In genomic region chr2:131845671-131846070, GRCm38 (mm10) we compare ENCODE assay signal across 21 mouse cellular contexts. TPM values are rescaled to one million over a fixed set of nuclear protein-coding genes. Genes with fewer than 3 reads are reported as not detected.
DNase-seq lines count a peak whose midpoint lies in the region; ATAC-seq lines count a peak whose summit lies in the region.
"Had no signal": no experiment of that assay in that cellular context is flagged by ENCODE, and none has a peak within 500 bp of the region (broad histone marks: within the 10 kb centered on the region; RNA-seq: fewer than 3 reads in every experiment).

No protein-coding gene starts in this region.

- H3K36me3 ChIP-seq in hindbrain, embryonic 14.5 days (replicated peaks; ENCODE audit: control insufficient read depth, insufficient read depth) = no peaks in the 10 kb centered on the region
- H3K36me3 ChIP-seq in hindbrain, embryonic 12.5 days = no peaks in the 10 kb centered on the region
- H3K36me3 ChIP-seq in neural tube, embryonic 13.5 days = no peaks in the 10 kb centered on the region
- no peaks in the 10 kb centered on the region for H3K36me3 ChIP-seq in liver, embryonic 11.5 days (ENCODE audit: control insufficient read depth, insufficient read depth, low read length)
- H3K36me3 ChIP-seq: embryonic facial prominence, embryonic 10.5 days; limb, embryonic 10.5 days; liver, embryonic 13.5 days had no signal

- ATAC-seq in hindbrain, embryonic 14.5 days (ENCODE audit: low FRiP score) = no peak
- ATAC-seq in hindbrain, embryonic 12.5 days (ENCODE audit: low FRiP score) = no peak
- ATAC-seq in neural tube, embryonic 13.5 days (ENCODE audit: low read depth) = no peak
- ATAC-seq in liver, embryonic 11.5 days (replicated peaks; ENCODE audit: low FRiP score) = no peak
- ATAC-seq: Patski had no signal

- H3K4me1 ChIP-seq in hindbrain, embryonic 14.5 days (replicated peaks; ENCODE audit: control insufficient read depth, insufficient read depth, low read length) = peaks cover 33% of the 10 kb centered on the region
- H3K4me1 ChIP-seq in hindbrain, embryonic 12.5 days = peaks cover 27% of the 10 kb centered on the region
- peaks cover 40% of the 10 kb centered on the region for H3K4me1 ChIP-seq in neural tube, embryonic 13.5 days (replicated peaks)
- H3K4me1 ChIP-seq in liver, embryonic 11.5 days (replicated peaks; ENCODE audit: control insufficient read depth, insufficient read depth, low read length) = 0 out of 2 replicates have a peak, but pooled peaks cover 4% of the 10 kb centered on the region

- H3K27ac ChIP-seq in hindbrain, embryonic 14.5 days = peak overlapping the region; percentile 58
- no peak overlapping the region for H3K27ac ChIP-seq in hindbrain, embryonic 12.5 days
- peak overlapping the region; percentile 96 for H3K27ac ChIP-seq in neural tube, embryonic 13.5 days (replicated peaks)
- no peak overlapping the region for H3K27ac ChIP-seq in liver, embryonic 11.5 days (ENCODE audit: low read depth, low read length)
- H3K27ac ChIP-seq: embryonic facial prominence, embryonic 10.5 days; limb, embryonic 10.5 days; liver, embryonic 13.5 days; stomach, postnatal 0 days had no signal

- WGBS in hindbrain, embryonic 14.5 days = 65% methylated on average over 8 of the region's 8 CpGs
- WGBS in hindbrain, embryonic 12.5 days = 82% methylated on average over 8 of the region's 8 CpGs
- WGBS in neural tube, embryonic 13.5 days = 57% methylated on average over 8 of the region's 8 CpGs
- WGBS in liver, embryonic 11.5 days = 60% methylated on average over 8 of the region's 8 CpGs

- H3K4me2 ChIP-seq in hindbrain, embryonic 14.5 days (replicated peaks) = no peak overlapping the region
- H3K4me2 ChIP-seq in hindbrain, embryonic 12.5 days (replicated peaks) = no peak overlapping the region
- H3K4me2 ChIP-seq in neural tube, embryonic 13.5 days = no peak overlapping the region
- H3K4me2 ChIP-seq in liver, embryonic 11.5 days = no peak overlapping the region
- H3K4me2 ChIP-seq: liver, embryonic 13.5 days had no signal

- no peak overlapping the region for H3K4me3 ChIP-seq in hindbrain, embryonic 14.5 days (replicated peaks; ENCODE audit: low read length)
- H3K4me3 ChIP-seq in hindbrain, embryonic 12.5 days = no peak overlapping the region
- H3K4me3 ChIP-seq in neural tube, embryonic 13.5 days = no peak overlapping the region
- no peak overlapping the region for H3K4me3 ChIP-seq in liver, embryonic 11.5 days (ENCODE audit: low read depth, low read length)
- H3K4me3 ChIP-seq: embryonic facial prominence, embryonic 10.5 days; erythroblast, embryonic 14.5 days; limb, embryonic 10.5 days; liver, embryonic 13.5 days had no signal

- no peaks in the 10 kb centered on the region for H3K27me3 ChIP-seq in hindbrain, embryonic 14.5 days (ENCODE audit: control insufficient read depth, insufficient read depth, low read length)
- H3K27me3 ChIP-seq in hindbrain, embryonic 12.5 days = no peaks in the 10 kb centered on the region
- H3K27me3 ChIP-seq in neural tube, embryonic 13.5 days = no peaks in the 10 kb centered on the region
- no peaks in the 10 kb centered on the region for H3K27me3 ChIP-seq in liver, embryonic 11.5 days (replicated peaks; ENCODE audit: control insufficient read depth, insufficient read depth, low read length)
- H3K27me3 ChIP-seq: Patski had no signal

- no peak overlapping the region for H3K9ac ChIP-seq in hindbrain, embryonic 14.5 days
- no peak overlapping the region for H3K9ac ChIP-seq in hindbrain, embryonic 12.5 days
- H3K9ac ChIP-seq in neural tube, embryonic 13.5 days = no peak overlapping the region
- H3K9ac ChIP-seq in liver, embryonic 11.5 days (ENCODE audit: low read depth, low read length) = no peak overlapping the region
- H3K9ac ChIP-seq: liver, embryonic 13.5 days had no signal

- peak; percentile 88 for DNase-seq in heart, adult 11 months
- no peak for DNase-seq in heart, postnatal 36 days
- no peak for DNase-seq in hindbrain, embryonic 14.5 days (ENCODE audit: low spot score)
- no peak for DNase-seq in neural tube, embryonic 10.5 days (ENCODE audit: extremely low spot score, low spot score)
- DNase-seq in frontal cortex, adult 2 months (ENCODE audit: extremely low spot score in 1 of 2, low spot score in 1 of 2) = no peak
- DNase-seq in liver, embryonic 11.5 days (ENCODE audit: low spot score) = no peak
- DNase-seq: cerebellum, postnatal 25 days; gastrocnemius, postnatal 14 days; kidney, adult 9 months; kidney, postnatal 4 days; layer of hippocampus, postnatal 36 days; liver, embryonic 13.5 days; thymus, postnatal 14 days had no signal

- intact Hi-C loops in heart, postnatal 36 days (cut with DNase I) = no loop called here

- H3K9me3 ChIP-seq in hindbrain, embryonic 14.5 days (ENCODE audit: control insufficient read depth, low read length) = no peaks in the 10 kb centered on the region
- no peaks in the 10 kb centered on the region for H3K9me3 ChIP-seq in hindbrain, embryonic 12.5 days (replicated peaks)
- H3K9me3 ChIP-seq in neural tube, embryonic 13.5 days = no peaks in the 10 kb centered on the region
- no peaks in the 10 kb centered on the region for H3K9me3 ChIP-seq in liver, embryonic 11.5 days (ENCODE audit: control insufficient read depth, low read length)
- H3K9me3 ChIP-seq: embryonic facial prominence, embryonic 10.5 days; limb, embryonic 10.5 days; liver, embryonic 13.5 days had no signal

RNA-seq across cellular contexts. Expression of gene Erv3, which starts 13.9 kb away (rescaled TPM):
- total RNA-seq in heart, postnatal 36 days (2021) = not detected
- 0.07 TPM in 1 of 2 replicates, not detected in the other for polyA plus RNA-seq in hindbrain, embryonic 14.5 days (2014; fragmentation: Nextera tagmentation; extraction: Ambion mirVana)
- not detected in 2 replicates for polyA plus RNA-seq in hindbrain, embryonic 12.5 days (2016; fragmentation: Nextera tagmentation; extraction: Ambion mirVana)
- 0.07 TPM in 1 of 2 replicates, not detected in the other for polyA plus RNA-seq in neural tube, embryonic 13.5 days (2015; fragmentation: Nextera tagmentation; extraction: Ambion mirVana)
- 0.48 and 1.4 TPM in 2 replicates for polyA plus RNA-seq in frontal cortex, adult 2 months (2012; rRNA removed)
- not detected in 2 replicates for polyA plus RNA-seq in liver, embryonic 11.5 days (2014; fragmentation: Nextera tagmentation; extraction: Ambion mirVana)
- total RNA-seq: gastrocnemius, postnatal 14 days; monocyte, adult 5-6 weeks had no signal
- polyA plus RNA-seq: embryonic facial prominence, embryonic 10.5 days; erythroblast, embryonic 14.5 days; limb, embryonic 10.5 days; liver, embryonic 13.5 days; Patski; stomach, postnatal 0 days had no signal

Comparison
In these comparisons a context has a peak if more than half of its experiments do, and no peak if none do; other contexts are left out.
1. H3K27ac ChIP-seq: peak in hindbrain, embryonic 14.5 days (single experiment) and neural tube, embryonic 13.5 days (single experiment); none in hindbrain, embryonic 12.5 days (single experiment) and liver, embryonic 11.5 days (single experiment).